Mouse (Mus musculus): ENCODE results near the gene Tm7sf3.
"Not testable (repeated sequence)": the region's sequence is repeated elsewhere in the genome, so short reads cannot be mapped to it uniquely, and the experiment has no call there.

Gene Tm7sf3

DNA sequence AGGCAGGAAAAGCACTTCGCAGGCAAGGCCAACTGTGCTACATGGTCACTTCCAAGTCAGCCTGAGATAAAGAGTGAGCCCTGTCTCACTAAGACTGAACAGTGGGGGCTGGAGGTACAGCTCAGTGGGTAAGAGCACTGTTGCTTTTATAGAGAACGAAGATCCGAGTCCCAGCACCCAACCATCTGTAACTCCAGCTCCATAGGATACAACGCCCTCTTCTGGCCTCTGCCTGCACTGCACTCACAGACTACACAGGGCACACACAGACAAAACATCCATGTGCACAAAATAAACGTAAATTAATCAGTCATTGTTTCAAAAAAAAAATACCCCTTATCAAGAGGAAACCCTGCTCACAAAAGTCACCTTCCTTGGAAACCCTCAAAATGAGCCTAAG is 28.7 kb downstream of the Tm7sf3 start:
- DNase-seq (ENCODE audit: low read depth, low spot score), result no peak

DNA sequence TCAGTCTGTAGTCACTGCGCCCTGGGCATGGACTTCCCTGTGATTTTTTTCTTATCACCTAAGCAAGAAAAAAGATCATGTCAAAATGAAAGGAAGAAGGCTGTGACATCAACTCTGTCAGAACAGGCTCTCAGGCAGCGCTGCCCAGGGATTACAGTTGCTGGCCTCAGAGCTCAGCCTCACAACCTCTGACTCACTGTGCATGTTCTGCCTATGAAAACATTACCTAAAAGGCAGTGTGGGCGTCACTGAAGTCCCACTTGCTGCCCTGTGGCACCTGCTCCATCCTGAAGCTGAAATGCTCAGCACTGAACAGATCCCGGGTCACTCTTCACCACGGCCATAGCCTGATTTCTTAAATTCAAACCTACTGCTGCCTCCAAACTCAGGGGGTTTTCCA is 29.9 kb downstream of the Tm7sf3 start:
- no peak for DNase-seq (ENCODE audit: low read depth, low spot score)

DNA sequence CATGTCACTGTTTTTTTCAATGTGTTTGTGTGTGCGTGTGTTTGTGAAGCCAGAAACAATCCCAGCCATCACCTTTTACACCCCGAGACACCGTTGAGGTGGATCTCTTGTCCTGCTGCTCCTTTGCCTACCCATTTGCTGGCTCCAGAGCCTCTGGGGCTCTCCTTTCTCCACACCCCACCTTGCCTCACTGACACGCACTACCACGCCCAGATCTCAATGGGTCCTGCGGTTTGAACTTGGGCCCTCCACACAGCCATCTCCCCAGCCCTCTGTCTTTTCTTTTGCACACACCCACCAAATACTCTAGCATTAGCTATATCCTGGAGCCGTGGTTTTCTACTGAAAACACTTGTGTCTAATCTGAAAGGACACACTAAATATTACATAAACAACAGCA is 30.7 kb downstream of the Tm7sf3 start:
- DNase-seq (ENCODE audit: low read depth, low spot score), result no peak

DNA sequence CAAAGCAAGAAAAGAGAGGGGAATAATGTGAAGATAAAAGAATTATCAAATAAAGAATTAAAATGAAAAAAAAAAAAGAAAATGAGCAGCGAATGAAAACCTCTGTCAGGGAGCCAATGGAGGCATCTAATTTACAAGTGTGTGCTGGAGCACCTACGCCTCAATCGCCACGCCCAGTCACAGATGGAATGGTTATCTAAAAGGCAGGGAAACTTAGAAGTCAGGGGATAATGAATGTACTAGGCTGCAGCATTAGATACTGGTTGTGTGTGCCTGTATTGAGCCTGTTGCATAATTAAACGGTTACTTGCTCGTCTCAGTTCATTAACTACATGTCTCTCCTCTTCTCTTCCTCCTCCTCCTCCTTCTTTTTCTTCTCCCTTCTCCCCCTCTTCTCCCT is 31.2 kb downstream of the Tm7sf3 start:
- DNase-seq (ENCODE audit: low read depth, low spot score), result no peak

DNA sequence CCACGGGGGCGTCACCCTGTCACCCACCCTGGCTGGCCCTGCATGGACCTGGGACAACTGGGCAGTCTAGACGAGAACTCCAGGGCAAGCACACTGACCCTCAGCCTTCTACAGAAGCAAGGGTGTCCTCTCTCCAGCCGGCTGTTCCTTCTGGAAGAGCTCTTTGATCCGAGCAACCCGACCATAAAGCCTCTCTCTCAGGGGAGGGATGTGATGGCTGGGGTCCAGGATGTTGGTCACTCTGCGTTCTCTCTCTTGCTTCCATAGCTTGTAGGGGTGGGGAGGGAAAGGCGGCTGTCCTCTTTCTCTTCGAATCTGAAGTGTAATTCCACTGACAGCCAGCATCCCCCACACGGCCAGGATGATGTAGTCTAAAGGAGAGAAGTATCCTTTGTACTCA is 39.0 kb downstream of the Tm7sf3 start:
- DNase-seq (ENCODE audit: low read depth, low spot score), result no peak

DNA sequence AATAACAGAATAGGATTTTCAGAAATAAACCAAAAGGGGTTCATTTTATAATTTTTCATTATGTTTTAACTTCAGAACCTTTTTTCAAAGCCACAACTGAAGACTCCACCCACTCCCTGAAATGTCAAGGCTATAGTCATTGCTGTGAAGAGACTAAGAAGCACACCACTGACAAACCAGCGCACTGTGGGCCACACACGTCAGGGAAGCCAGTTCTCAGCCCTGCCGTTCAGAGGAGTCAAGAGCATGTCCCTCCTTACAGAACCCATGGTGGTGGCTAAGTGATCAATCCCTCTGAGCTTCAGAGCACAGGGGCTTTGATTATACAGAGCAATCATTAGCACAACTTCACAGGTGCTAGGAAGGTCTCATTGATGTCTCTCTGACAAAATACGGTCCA is 40.0 kb downstream of the Tm7sf3 start:
- DNase-seq (ENCODE audit: low read depth, low spot score), result no peak

DNA sequence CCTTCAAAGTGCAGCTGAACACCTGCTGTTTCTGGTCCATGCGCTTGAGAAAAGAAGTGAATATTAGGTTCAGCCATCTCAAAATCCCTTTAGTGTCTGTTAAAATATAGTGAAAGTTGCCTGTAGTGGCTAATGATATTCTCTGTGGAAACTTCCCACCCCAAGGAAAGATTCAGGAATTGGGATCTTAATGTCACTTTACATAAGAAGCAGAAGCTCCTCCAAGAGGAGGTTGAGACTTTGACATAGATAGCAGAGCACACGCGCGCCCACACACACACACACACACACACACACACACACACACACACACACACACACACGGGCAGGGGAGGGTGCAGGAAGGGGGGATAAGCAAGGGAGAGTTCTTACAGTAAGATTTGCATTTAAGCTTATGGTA is 57.5 kb downstream of the Tm7sf3 start:
- DNase-seq (ENCODE audit: low read depth, low spot score), result no peak

DNA sequence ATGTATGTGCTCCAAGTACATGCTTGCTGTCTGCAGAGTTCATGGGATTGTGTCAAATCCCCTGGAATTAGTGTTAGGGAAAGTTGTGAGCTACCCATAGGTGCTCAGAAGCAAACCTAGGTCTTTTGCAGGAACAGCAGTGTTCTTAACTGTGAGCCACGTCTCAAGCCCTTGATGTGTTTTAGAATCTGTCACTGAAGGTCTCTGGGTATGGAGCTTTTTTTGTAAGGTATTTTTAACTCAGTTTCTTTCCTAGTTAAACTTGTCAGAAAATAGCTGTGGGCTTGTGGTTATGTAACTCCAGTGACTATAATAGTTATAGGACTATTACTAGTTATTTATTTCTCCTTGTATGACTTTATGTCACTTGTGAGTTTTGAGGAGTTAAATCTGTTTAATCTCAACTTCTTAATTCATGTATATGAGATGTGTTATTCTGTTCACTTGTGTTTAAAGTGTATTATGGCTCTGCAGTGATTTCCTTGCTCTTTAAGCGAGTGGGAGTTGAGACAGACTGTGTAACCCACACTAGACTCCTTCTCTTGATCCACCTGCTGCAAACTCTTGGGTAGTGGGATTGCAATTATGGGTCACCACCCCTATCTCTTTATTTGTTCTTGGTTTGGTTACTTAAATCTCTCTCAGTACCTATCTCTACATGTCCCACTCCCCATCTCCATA is 59.1 kb downstream of the Tm7sf3 start:
- no peak for DNase-seq (ENCODE audit: low read depth, low spot score)

DNA sequence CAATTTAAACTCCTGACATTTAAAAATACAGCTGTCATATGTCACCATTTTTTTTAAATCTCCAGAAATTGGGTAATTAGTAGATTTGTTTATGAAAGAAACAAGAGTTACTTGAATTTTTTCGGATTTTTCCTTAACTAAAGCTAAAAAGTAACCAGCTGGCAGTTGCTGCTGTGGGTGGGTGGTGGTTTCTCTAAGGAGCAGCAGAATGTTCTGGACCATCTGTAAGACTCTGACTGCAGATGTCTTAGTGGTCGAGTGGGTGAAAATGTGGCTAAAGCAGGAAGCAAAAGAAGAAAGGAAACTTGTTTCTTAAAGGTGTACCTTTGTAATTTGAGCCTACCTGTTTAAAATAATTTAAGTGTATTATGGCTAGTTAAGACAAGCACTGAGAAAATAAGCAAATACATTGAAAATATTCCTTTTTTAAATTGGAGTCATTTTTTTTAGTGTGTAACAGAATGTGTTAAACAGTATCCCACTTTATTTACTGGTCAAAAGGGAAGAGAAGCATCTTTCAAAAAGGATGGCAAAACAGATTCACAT is 62.2 kb downstream of the Tm7sf3 start:
- peak; percentile 86 for DNase-seq (ENCODE audit: low read depth, low spot score)

DNA sequence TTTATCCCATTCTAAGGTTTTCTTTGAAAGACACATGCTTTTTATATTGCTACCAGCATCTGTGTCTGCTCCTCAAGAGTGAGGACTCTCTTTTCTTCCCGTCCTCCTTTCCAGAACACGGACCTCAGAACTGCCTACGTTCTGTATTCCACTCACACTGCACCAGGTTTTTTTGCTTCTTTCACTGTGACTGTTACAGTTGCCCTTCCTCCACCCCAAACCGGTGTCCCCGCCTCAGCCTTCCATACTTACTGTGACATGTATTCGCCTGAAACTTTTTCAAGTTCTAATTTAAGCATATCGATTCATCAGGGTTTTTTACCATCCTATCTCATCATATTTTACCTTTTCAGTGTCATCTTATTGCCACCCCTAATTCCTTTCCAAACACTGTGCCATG is 64.0 kb downstream of the Tm7sf3 start:
- no peak for DNase-seq (ENCODE audit: low read depth, low spot score)

DNA sequence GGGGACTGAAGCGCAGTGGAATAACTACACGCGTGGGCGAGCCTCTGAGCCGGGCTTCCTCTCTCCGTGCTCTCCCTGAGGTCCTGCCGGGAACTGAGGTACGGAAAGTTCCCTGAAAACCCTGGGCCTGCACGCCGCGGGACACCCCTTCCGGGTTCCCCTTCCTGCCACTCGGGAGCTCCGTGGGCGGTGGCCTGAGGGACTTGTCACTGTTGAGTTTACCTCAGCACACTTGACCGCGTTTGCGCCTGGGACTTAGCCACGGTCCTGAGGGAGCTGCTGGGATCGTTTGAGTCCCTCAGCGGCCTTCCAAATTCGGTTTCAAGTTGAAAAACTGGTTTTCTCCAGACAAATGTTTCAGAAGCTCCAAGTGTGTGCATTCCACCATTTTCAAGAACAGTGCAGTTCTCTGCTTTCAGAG is 64.5 kb downstream of the Tm7sf3 start:
- no peak for DNase-seq (ENCODE audit: low read depth, low spot score)

DNA sequence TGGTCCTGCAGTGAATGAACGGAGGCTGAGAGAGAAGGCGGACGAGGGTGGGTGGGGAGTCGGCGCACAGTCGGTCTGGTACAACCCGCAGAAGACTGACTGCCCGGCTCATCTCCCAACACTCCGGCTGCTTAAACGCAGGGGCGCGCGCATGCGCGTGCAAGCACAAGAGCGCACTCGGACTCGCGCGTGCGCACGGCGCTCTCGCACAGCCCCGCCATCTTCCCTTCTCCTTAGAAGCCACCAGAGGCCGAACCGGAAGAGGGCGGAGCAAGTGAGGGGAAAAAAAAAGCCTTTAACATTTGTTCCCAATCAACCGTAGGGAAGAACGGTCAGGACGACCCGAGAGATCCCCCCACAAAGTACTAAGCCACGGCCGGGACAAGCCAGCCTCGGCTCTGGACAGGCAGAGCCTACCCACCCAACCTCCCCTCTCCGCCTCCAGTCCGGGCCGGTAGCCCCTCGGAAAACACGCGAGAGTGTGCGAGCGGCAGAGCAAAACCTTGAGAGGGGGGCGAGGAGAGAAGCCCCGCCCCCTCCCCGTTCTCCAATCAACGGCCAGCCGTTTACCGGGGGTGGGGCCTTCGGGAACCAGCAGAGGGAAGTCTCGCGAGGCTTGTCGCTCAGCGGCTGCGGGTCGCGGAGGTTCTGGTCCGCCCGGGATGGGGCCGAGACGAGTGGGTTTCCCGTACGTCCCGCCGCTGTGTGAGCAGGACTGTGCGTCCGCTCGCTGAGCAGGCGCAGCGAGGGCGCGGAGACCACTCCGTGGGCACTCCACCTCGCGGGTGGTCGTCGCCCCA is 65.1 kb downstream of the Tm7sf3 start, which contains the start of gene Ints13:
Ints13 (minus strand) TSS at position 526 of the 800 bp plus-strand sequence.
- peak; percentile 97 for DNase-seq (ENCODE audit: low read depth, low spot score)

DNA sequence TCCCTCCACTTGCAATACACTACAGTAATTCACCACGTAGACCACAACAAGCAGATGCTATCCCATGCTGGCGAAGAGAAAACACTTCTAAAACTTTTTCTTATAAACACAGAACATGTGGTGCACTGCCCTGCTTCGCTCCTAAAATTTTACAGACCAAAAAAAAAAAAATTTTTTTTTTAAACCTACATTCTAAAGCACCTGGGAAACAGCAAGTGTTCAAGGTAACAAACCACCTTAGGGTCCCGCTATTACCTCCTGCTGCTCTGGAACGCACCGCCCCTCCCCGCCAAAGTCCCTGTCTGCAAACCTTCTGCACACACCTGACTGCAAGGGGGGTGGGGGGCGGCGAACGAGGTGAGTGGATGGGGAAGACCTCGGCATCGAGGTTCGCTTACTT is 65.7 kb downstream of the Tm7sf3 start, which contains the start of gene Fgfr1op2:
Fgfr1op2 (plus strand) TSS at position 301 of the 400 bp plus-strand sequence.
- DNase-seq (ENCODE audit: low read depth, low spot score), result no peak

DNA sequence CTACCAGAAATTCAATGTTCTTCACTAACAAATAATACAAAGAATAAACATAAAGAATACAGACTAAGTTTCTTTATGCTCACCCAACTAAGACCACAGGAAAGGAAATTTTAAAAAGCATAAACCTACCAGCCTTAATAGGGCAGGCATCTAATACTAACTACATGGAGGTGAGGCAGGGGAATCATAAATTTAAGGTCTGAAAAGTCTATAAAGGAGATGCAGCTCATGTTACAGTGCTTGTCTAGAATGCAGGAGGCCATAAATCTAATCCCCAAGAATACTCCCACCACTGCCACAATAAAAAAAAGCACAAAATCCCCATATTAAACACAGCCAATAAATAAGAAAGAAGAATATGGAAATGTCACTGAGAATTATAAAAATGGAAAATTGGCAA is 70.6 kb downstream of the Tm7sf3 start:
- DNase-seq (ENCODE audit: low read depth, low spot score), result no peak

DNA sequence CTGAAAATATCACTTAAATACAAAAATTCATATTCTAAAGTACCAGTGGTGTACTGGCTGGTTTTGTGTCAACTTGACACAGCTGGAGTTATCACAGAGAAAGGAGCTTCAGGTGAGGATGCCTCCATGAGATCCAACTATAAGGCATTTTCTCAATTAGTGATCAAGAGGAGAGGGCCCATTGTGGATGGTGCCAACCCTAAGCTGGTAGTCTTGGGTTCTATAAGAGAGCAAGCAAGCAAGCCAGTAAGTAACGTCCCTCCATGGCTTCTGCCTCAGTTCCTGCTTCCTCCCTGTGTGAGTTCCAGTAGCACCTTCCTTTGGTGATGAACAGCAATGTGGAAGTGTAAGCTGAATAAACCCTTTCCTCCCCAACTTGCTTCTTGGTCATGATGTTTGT is 80.2 kb downstream of the Tm7sf3 start:
- DNase-seq (ENCODE audit: low read depth, low spot score), result not testable (repeated sequence)

Measured in telencephalon, adult 2 months (tissue).